8 mouse cellular contexts compared by ENCODE assay signal in the genomic region with DNA sequence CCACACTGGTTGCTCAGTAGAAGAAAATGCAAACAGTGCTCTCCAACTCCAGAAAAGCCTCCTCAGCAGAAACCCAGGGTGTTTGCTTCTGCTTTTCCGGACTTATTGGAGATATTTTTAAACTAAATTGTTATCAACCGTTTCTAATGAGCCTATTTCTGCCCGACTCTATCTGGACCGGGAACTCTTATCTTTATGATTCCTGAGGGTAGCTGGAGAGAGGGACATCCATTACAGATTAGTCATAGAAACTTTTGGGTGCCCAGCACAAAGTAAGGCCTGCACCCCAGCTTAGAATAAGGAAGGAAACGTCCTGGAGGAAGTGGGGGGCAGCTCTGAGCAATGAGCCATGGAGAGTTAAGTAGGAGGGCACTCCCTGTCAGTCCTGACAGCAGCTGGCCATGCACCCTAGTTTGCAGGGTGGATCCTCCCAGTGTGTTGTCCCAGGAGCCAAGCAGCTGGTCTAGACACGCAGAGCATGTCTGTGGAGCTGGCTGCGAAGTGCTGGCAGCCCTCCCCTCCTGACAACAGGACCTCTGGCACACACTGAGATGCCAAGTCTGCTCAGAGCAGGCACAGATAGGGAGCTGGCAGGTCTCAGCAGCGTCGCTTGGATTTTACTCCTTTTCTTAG. TPM values are rescaled to one million over a fixed set of nuclear protein-coding genes. Genes with fewer than 3 reads are reported as not detected.
DNase-seq lines count a peak whose midpoint lies in the region; ATAC-seq and TF ChIP-seq lines count a peak whose summit lies in the region.

No protein-coding gene starts in this region.

- no peak overlapping the region for H3K4me3 ChIP-seq in liver, embryonic 11.5 days (ENCODE audit: low read depth, low read length)
- no peak overlapping the region for H3K4me3 ChIP-seq in stomach, postnatal 0 days (ENCODE audit: low read depth, low read length)

- peak; percentile 50 to 72 for DNase-seq in cerebellum, postnatal 10 days
- DNase-seq in cerebellum, adult 11 months: no peak
- DNase-seq in lung, adult 18-20 months: peak; percentile 35 to 36
- DNase-seq in lung, postnatal 25 days (ENCODE audit: low spot score): no peak
- peak; percentile 99 for DNase-seq in heart, adult 11 months
- DNase-seq in liver, embryonic 11.5 days (ENCODE audit: low spot score): no peak
- no peak for DNase-seq in stomach, postnatal 0 days (ENCODE audit: low spot score)
- DNase-seq in ovary, postnatal 14 days (ENCODE audit: low spot score): no peak

- peaks cover 30% of the 10 kb centered on the region for H3K4me1 ChIP-seq in liver, embryonic 11.5 days (replicated peaks; ENCODE audit: control insufficient read depth, insufficient read depth, low read length)
- peaks cover 16% of the 10 kb centered on the region; the same call in 1 of the 2 replicates for H3K4me1 ChIP-seq in stomach, postnatal 0 days (replicated peaks; ENCODE audit: control insufficient read depth, insufficient read depth)

- no peaks in the 10 kb centered on the region for H3K9me3 ChIP-seq in liver, embryonic 11.5 days (ENCODE audit: control insufficient read depth, low read length)
- H3K9me3 ChIP-seq in stomach, postnatal 0 days (ENCODE audit: control insufficient read depth, low read length): no peaks in the 10 kb centered on the region

- H3K36me3 ChIP-seq in liver, embryonic 11.5 days (ENCODE audit: control insufficient read depth, insufficient read depth, low read length): no peaks in the 10 kb centered on the region
- H3K36me3 ChIP-seq in stomach, postnatal 0 days (ENCODE audit: control insufficient read depth, insufficient read depth, low read length): no peaks in the 10 kb centered on the region

- H3K4me2 ChIP-seq in liver, embryonic 11.5 days: peak overlapping the region; percentile 14; the same call in 1 of the 2 replicates
- H3K4me2 ChIP-seq in stomach, postnatal 0 days (replicated peaks; ENCODE audit: low read depth): peak overlapping the region; percentile 91

- no peak for ATAC-seq in liver, embryonic 11.5 days (replicated peaks; ENCODE audit: low FRiP score)
- ATAC-seq in stomach, postnatal 0 days (ENCODE audit: low FRiP score, low TSS enrichment): peak; percentile 18; the same call in 1 of the 2 replicates

- no peak for TF ChIP-seq CTCF in stomach, postnatal 0 days (IDR thresholded peaks at IDR 0.05; ENCODE audit: low read depth)

- no peak for TF ChIP-seq EP300 in stomach, postnatal 0 days (optimal IDR thresholded peaks at IDR 0.05)

- H3K27me3 ChIP-seq in liver, embryonic 11.5 days (replicated peaks; ENCODE audit: control insufficient read depth, insufficient read depth, low read length): peaks cover 16% of the 10 kb centered on the region
- H3K27me3 ChIP-seq in stomach, postnatal 0 days (ENCODE audit: control insufficient read depth, insufficient read depth, low read length): no peaks in the 10 kb centered on the region

- no peak overlapping the region for H3K9ac ChIP-seq in liver, embryonic 11.5 days (ENCODE audit: low read depth, low read length)
- H3K9ac ChIP-seq in stomach, postnatal 0 days (ENCODE audit: low read length): no peak overlapping the region

- H3K27ac ChIP-seq in liver, embryonic 11.5 days (ENCODE audit: low read depth, low read length): no peak overlapping the region; the same call in 1 of the 2 replicates
- peak overlapping the region; percentile 49 for H3K27ac ChIP-seq in stomach, postnatal 0 days (replicated peaks)

- WGBS in liver, embryonic 11.5 days: 40% methylated on average over 9 of the region's 9 CpGs
- WGBS in stomach, postnatal 0 days: 28% methylated on average over 9 of the region's 9 CpGs

RNA-seq across cellular contexts. Expression of a gene that starts 4.2 kb away (rescaled TPM):
- polyA plus RNA-seq in liver, embryonic 11.5 days (2014; fragmentation: Nextera tagmentation; extraction: Ambion mirVana): 27.6 and 28.2 TPM in 2 replicates
- polyA plus RNA-seq in stomach, postnatal 0 days (2015; fragmentation: Nextera tagmentation; extraction: Ambion mirVana): 140 and 149 TPM in 2 replicates

Comparison
In these comparisons a context has a peak if more than half of its experiments do, and no peak if none do; other contexts are left out.
1. DNase-seq: peak in cerebellum, postnatal 10 days (2 of 2), lung, adult 18-20 months (2 of 2) and heart, adult 11 months (single experiment); none in cerebellum, adult 11 months (single experiment), lung, postnatal 25 days (single experiment), liver, embryonic 11.5 days (single experiment), stomach, postnatal 0 days (single experiment) and ovary, postnatal 14 days (single experiment).